Mouse (Mus musculus) T-helper 17 cell (primary cell): ENCODE results near the gene Marveld3.

Experiments used
- in situ Hi-C, 2 experiments: fragments of 300-600 bp; cut with MboI, MseI; formaldehyde crosslinking; loops; 1 replicate in 1 of 2; 2 replicates in 1 of 2; pipeline ENCODE4 v1.15.1; 2025; ENCODE audit warnings: high pct_unique_total_duplicates in 2 of 2

The Marveld3 gene

GRCm38 (mm10) chr8:109961693-109962367 lies at the start of gene Marveld3:
TSS of gene Marveld3 (minus strand) at chr8:109962203.
- in situ Hi-C loops = no loop called here

GRCm38 (mm10) chr8:110010868-110011267 lies 48.9 kb upstream of the Marveld3 start:
- in situ Hi-C loops = loop anchor here (5.0 to 10.0 kb wide), 2 partner anchors 56 to 356 kb away; no protein-coding TSS in a partner anchor

GRCm38 (mm10) chr8:110008995-110009446 lies 47.0 kb upstream of the Marveld3 start:
- in situ Hi-C loops = no loop called here

GRCm38 (mm10) chr8:110008228-110008994 lies 46.4 kb upstream of the Marveld3 start:
- in situ Hi-C loops = no loop called here

GRCm38 (mm10) chr8:110006312-110007023 lies 44.5 kb upstream of the Marveld3 start:
- in situ Hi-C loops = no loop called here

GRCm38 (mm10) chr8:110004300-110004699 lies 42.3 kb upstream of the Marveld3 start:
- in situ Hi-C loops = no loop called here

GRCm38 (mm10) chr8:110002953-110003352 lies 41.0 kb upstream of the Marveld3 start:
- in situ Hi-C loops = no loop called here

- in situ Hi-C loops = no loop called here
Observed at GRCm38 (mm10) chr8:109999974-110000373, 38.0 kb upstream of the Marveld3 start.

GRCm38 (mm10) chr8:109998066-109998465 lies 36.1 kb upstream of the Marveld3 start:
- in situ Hi-C loops = no loop called here

GRCm38 (mm10) chr8:109997381-109997780 lies 35.4 kb upstream of the Marveld3 start:
- in situ Hi-C loops = no loop called here

- in situ Hi-C loops = no loop called here
Observed at GRCm38 (mm10) chr8:109992951-109993350, 30.9 kb upstream of the Marveld3 start.

- in situ Hi-C loops = no loop called here
Observed at GRCm38 (mm10) chr8:109992166-109992565, 30.2 kb upstream of the Marveld3 start.

GRCm38 (mm10) chr8:109990224-109990623 lies 28.2 kb upstream of the Marveld3 start, which contains the start of gene Tat:
TSS of gene Tat (plus strand) at chr8:109990437.
- in situ Hi-C loops = no loop called here

- in situ Hi-C loops = no loop called here
Observed at GRCm38 (mm10) chr8:109989151-109989550, 27.1 kb upstream of the Marveld3 start.

GRCm38 (mm10) chr8:109987776-109988175 lies 25.8 kb upstream of the Marveld3 start:
- in situ Hi-C loops = no loop called here

GRCm38 (mm10) chr8:109986384-109986783 lies 24.4 kb upstream of the Marveld3 start:
- in situ Hi-C loops = no loop called here

GRCm38 (mm10) chr8:109983944-109984343 lies 21.9 kb upstream of the Marveld3 start:
- in situ Hi-C loops = no loop called here

GRCm38 (mm10) chr8:109982386-109983105 lies 20.5 kb upstream of the Marveld3 start:
- in situ Hi-C loops = no loop called here

GRCm38 (mm10) chr8:109979339-109979738 lies 17.3 kb upstream of the Marveld3 start:
- in situ Hi-C loops = no loop called here

GRCm38 (mm10) chr8:109972901-109973300 lies 10.9 kb upstream of the Marveld3 start:
- in situ Hi-C loops = no loop called here

- in situ Hi-C loops = no loop called here
Observed at GRCm38 (mm10) chr8:109970323-109970722, 8.3 kb upstream of the Marveld3 start.
